12 mouse cellular contexts compared by ENCODE assay signal in the genomic region with DNA sequence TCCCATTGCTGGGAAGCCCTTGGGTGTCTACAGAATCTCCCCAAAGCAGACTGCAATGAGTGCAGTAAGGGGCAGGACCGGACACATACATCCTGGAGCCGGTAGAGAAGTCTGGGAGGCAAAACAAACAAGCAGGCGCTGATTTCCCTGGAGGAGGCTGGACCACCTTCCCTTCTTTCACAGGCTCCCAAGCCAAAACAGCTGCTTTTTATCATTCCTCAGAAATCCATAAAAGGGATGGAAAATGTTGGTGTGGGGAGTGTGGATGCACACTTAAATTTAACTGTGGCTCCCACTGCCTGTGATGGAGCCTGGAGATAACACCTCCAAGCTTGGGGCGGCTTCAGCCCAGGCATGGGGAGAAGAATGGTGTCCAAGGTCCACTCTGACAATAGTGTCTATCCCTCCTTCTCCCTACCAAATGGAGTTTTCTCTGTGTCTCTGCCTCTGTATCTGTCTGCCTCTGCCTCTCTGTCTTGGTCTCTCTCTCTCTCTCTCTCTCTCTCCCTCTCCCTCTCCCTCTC.
DNase-seq lines count a peak whose midpoint lies in the region; ATAC-seq lines count a peak whose summit lies in the region.
"Had no signal": no experiment of that assay in that cellular context is flagged by ENCODE, and none has a peak within 500 bp of the region (broad histone marks: within the 10 kb centered on the region; RNA-seq: fewer than 3 reads in every experiment).

No protein-coding gene starts in this region.

- DNase-seq in heart, postnatal 14 days, result no peak
- DNase-seq in lung, adult 18-20 months, result no peak
- no peak for DNase-seq in ovary, postnatal 36 days (ENCODE audit: low spot score)
- DNase-seq: cerebellum, adult 9-10 months had no signal

- H3K27me3 ChIP-seq in heart, embryonic 14.5 days (ENCODE audit: control insufficient read depth, insufficient read depth, low read length), result no peaks in the 10 kb centered on the region
- H3K27me3 ChIP-seq in lung, embryonic 15.5 days, result no peaks in the 10 kb centered on the region
- no peaks in the 10 kb centered on the region for H3K27me3 ChIP-seq in intestine, embryonic 16.5 days (replicated peaks; ENCODE audit: control insufficient read depth, insufficient read depth, low read length)
- no peaks in the 10 kb centered on the region for H3K27me3 ChIP-seq in stomach, embryonic 16.5 days (ENCODE audit: control insufficient read depth, insufficient read depth, low read length)
- H3K27me3 ChIP-seq: liver, embryonic 12.5 days had no signal

- no peak for ATAC-seq in heart, embryonic 14.5 days (ENCODE audit: insufficient number of reproducible peaks, insufficient read depth, low FRiP score, low read depth)
- peak; percentile 43; the same call in 1 of the 2 replicates for ATAC-seq in lung, embryonic 15.5 days (ENCODE audit: borderline replicate concordance, extremely low read depth, low FRiP score, low TSS enrichment)
- ATAC-seq in intestine, embryonic 16.5 days, result peak; percentile 26
- peak; percentile 26; the same call in 1 of the 2 replicates for ATAC-seq in stomach, embryonic 16.5 days (ENCODE audit: insufficient read depth, low FRiP score)
- ATAC-seq in granulocyte monocyte progenitor cell, adult 5-6 weeks (replicated peaks; ENCODE audit: poor library complexity, severe bottlenecking), result no peak
- ATAC-seq: liver, embryonic 12.5 days had no signal

- peaks cover 22 to 32% of the 10 kb centered on the region in 2 experiments for H3K4me1 ChIP-seq in heart, embryonic 14.5 days (ENCODE audit: control insufficient read depth in 2 of 2, insufficient read depth in 2 of 2, low read length in 2 of 2)
- H3K4me1 ChIP-seq in lung, embryonic 15.5 days, result peaks cover 50% of the 10 kb centered on the region
- H3K4me1 ChIP-seq in intestine, embryonic 16.5 days (ENCODE audit: control insufficient read depth, insufficient read depth, low read length), result peaks cover 24% of the 10 kb centered on the region
- H3K4me1 ChIP-seq in stomach, embryonic 16.5 days (ENCODE audit: control insufficient read depth, insufficient read depth, low read length), result peaks cover 29% of the 10 kb centered on the region
- H3K4me1 ChIP-seq: midbrain, embryonic 12.5 days had no signal

- no peak overlapping the region for H3K4me2 ChIP-seq in heart, embryonic 14.5 days (ENCODE audit: low read length)
- no peak overlapping the region for H3K4me2 ChIP-seq in lung, embryonic 15.5 days
- no peak overlapping the region for H3K4me2 ChIP-seq in intestine, embryonic 16.5 days (ENCODE audit: low read depth, low read length)
- no peak overlapping the region for H3K4me2 ChIP-seq in stomach, embryonic 16.5 days (ENCODE audit: low read depth, low read length)
- H3K4me2 ChIP-seq: liver, embryonic 12.5 days; midbrain, embryonic 12.5 days had no signal

- H3K9me3 ChIP-seq in heart, embryonic 14.5 days (ENCODE audit: control insufficient read depth, low read length), result no peaks in the 10 kb centered on the region
- H3K9me3 ChIP-seq in lung, embryonic 15.5 days, result no peaks in the 10 kb centered on the region
- no peaks in the 10 kb centered on the region for H3K9me3 ChIP-seq in intestine, embryonic 16.5 days (ENCODE audit: control insufficient read depth, low read length)
- no peaks in the 10 kb centered on the region for H3K9me3 ChIP-seq in stomach, embryonic 16.5 days (replicated peaks; ENCODE audit: control insufficient read depth, low read length)
- H3K9me3 ChIP-seq: liver, embryonic 12.5 days; midbrain, embryonic 12.5 days had no signal

- H3K9ac ChIP-seq in heart, embryonic 14.5 days (ENCODE audit: low read length), result no peak overlapping the region
- no peak overlapping the region for H3K9ac ChIP-seq in lung, embryonic 15.5 days
- peak overlapping the region; percentile 21; the same call in 1 of the 2 replicates for H3K9ac ChIP-seq in intestine, embryonic 16.5 days (ENCODE audit: low read depth, low read length)
- H3K9ac ChIP-seq in stomach, embryonic 16.5 days (ENCODE audit: low read length), result peak overlapping the region; percentile 46; the same call in 1 of the 2 replicates
- H3K9ac ChIP-seq: liver, embryonic 12.5 days; midbrain, embryonic 12.5 days had no signal

- intact Hi-C loops in heart, postnatal 14 days (cut with DNase I), result no loop called here

- no peak overlapping the region for H3K4me3 ChIP-seq in heart, embryonic 14.5 days (ENCODE audit: control insufficient read depth in 1 of 2, insufficient read depth in 1 of 2, low read depth in 1 of 2, low read length in 2 of 2)
- H3K4me3 ChIP-seq in lung, embryonic 15.5 days, result no peak overlapping the region
- H3K4me3 ChIP-seq in intestine, embryonic 16.5 days (ENCODE audit: low read length), result no peak overlapping the region
- no peak overlapping the region for H3K4me3 ChIP-seq in stomach, embryonic 16.5 days (replicated peaks; ENCODE audit: low read length)
- H3K4me3 ChIP-seq: left cerebral cortex, adult 2 months; liver, embryonic 12.5 days; midbrain, embryonic 12.5 days had no signal

- H3K36me3 ChIP-seq in heart, embryonic 14.5 days (ENCODE audit: control insufficient read depth, insufficient read depth, low read length), result no peaks in the 10 kb centered on the region
- no peaks in the 10 kb centered on the region for H3K36me3 ChIP-seq in lung, embryonic 15.5 days
- H3K36me3 ChIP-seq in intestine, embryonic 16.5 days (ENCODE audit: control insufficient read depth, insufficient read depth, low read length), result no peaks in the 10 kb centered on the region
- no peaks in the 10 kb centered on the region for H3K36me3 ChIP-seq in stomach, embryonic 16.5 days (ENCODE audit: control insufficient read depth, insufficient read depth, low read length)
- H3K36me3 ChIP-seq: liver, embryonic 12.5 days; midbrain, embryonic 12.5 days had no signal

- 43% methylated on average over 4 of the region's 4 CpGs for WGBS in heart, embryonic 14.5 days
- 20% methylated on average over 4 of the region's 4 CpGs for WGBS in lung, embryonic 15.5 days
- 29% methylated on average over 4 of the region's 4 CpGs for WGBS in intestine, embryonic 16.5 days
- WGBS in stomach, embryonic 16.5 days, result 19% methylated on average over 4 of the region's 4 CpGs

- H3K27ac ChIP-seq in heart, embryonic 14.5 days (replicated peaks in 1 of 2; ENCODE audit: control insufficient read depth in 1 of 2, insufficient read depth in 1 of 2, low read depth in 2 of 2, low read length in 2 of 2), result peak overlapping the region; percentile 25 to 52; a peak in 3 of 4 replicates
- H3K27ac ChIP-seq in lung, embryonic 15.5 days, result peak overlapping the region; percentile 48
- H3K27ac ChIP-seq in intestine, embryonic 16.5 days (ENCODE audit: low read length), result peak overlapping the region; percentile 55
- peak overlapping the region; percentile 88 for H3K27ac ChIP-seq in stomach, embryonic 16.5 days (ENCODE audit: low read length)
- H3K27ac ChIP-seq: left cerebral cortex, adult 2 months; liver, embryonic 12.5 days; midbrain, embryonic 12.5 days had no signal

Comparison
In these comparisons a context has a peak if more than half of its experiments do, and no peak if none do; other contexts are left out.
1. ATAC-seq: peak in lung, embryonic 15.5 days (single experiment), intestine, embryonic 16.5 days (single experiment) and stomach, embryonic 16.5 days (single experiment); none in heart, embryonic 14.5 days (single experiment) and granulocyte monocyte progenitor cell, adult 5-6 weeks (single experiment).
2. H3K9ac ChIP-seq: peak in intestine, embryonic 16.5 days (single experiment) and stomach, embryonic 16.5 days (single experiment); none in heart, embryonic 14.5 days (single experiment) and lung, embryonic 15.5 days (single experiment).
3. Peak in every context shown above with its lines, with median percentiles within 50 percentile points of each other: H3K27ac ChIP-seq.